Mouse (Mus musculus): ENCODE measurements at regions not wholly inside any gene's neighbourhood (a gene's known extent, or its start where the extent isn't known, plus 50 kb on each side); places are given as distances from the start of the nearest gene placed in this dataset.

- Histone ChIP-seq H3K9me3 (replicated peaks; ENCODE audit: insufficient read depth, low read length) (no peaks in the 10 kb centered on the region), H3K4me1 (ENCODE audit: control insufficient read depth in 1 of 2, insufficient read depth in 2 of 2, low read length in 2 of 2) (no peaks in the 10 kb centered on the region), H3K9ac (ENCODE audit: control insufficient read depth, low read depth, low read length, poor library complexity, severe bottlenecking) (no peak overlapping the region), H3K4me3 (ENCODE audit: control insufficient read depth in 1 of 2, insufficient read depth in 1 of 2, low read depth in 2 of 2, low read length in 2 of 2) (no peak overlapping the region), H3K27me3 (ENCODE audit: control insufficient read depth in 1 of 2, insufficient read depth in 2 of 2, low read length in 2 of 2) (no peaks in the 10 kb centered on the region), H3K79me2 (ENCODE audit: control insufficient read depth, insufficient read depth, low read length, poor library complexity) (no peaks in the 10 kb centered on the region), H3K27ac (ENCODE audit: control insufficient read depth, low read depth, low read length) (no peak overlapping the region), H3K36me3 (ENCODE audit: control insufficient read depth in 1 of 2, insufficient read depth in 2 of 2, low read length in 2 of 2) (no peaks in the 10 kb centered on the region)
- no peak for DNase-seq (ENCODE audit: low read depth, low spot score)
- TF ChIP-seq ZC3H11A (IDR thresholded peaks at IDR 0.05; ENCODE audit: low read depth, low read length), result no peak
- no peak for TF ChIP-seq GATA1 (IDR thresholded peaks at IDR 0.05; ENCODE audit: low read depth, low read length)
- no peak for TF ChIP-seq EP300 (IDR thresholded peaks at IDR 0.05; ENCODE audit: low read depth in 1 of 2, low read length in 2 of 2)
- no peak for TF ChIP-seq MAX (IDR thresholded peaks at IDR 0.05; ENCODE audit: low read length)
- no peak for TF ChIP-seq MYC (IDR thresholded peaks at IDR 0.05; ENCODE audit: low read depth, low read length)
- TF ChIP-seq MAFK (IDR thresholded peaks at IDR 0.05; ENCODE audit: borderline replicate concordance, low read depth, low read length), result no peak
- TF ChIP-seq RAD21 (IDR thresholded peaks at IDR 0.05; ENCODE audit: low read depth, low read length), result no peak
- TF ChIP-seq SMC3 (IDR thresholded peaks at IDR 0.05; ENCODE audit: low read depth, low read length), result no peak
- no peak for TF ChIP-seq SIN3A (IDR thresholded peaks at IDR 0.05; ENCODE audit: low read length)
These were observed 297.0 kb upstream of the Chd6 start for GRCm38 (mm10) chr2:161405847-161406384.

GRCm38 (mm10) chr2:161398061-161398460 is 289.2 kb upstream of the Chd6 start:
- no peaks in the 10 kb centered on the region for H3K9me3 ChIP-seq (replicated peaks; ENCODE audit: insufficient read depth, low read length)
- no peak overlapping the region for H3K9ac ChIP-seq (ENCODE audit: control insufficient read depth, low read depth, low read length, poor library complexity, severe bottlenecking)
- H3K4me3 ChIP-seq (ENCODE audit: control insufficient read depth in 1 of 2, insufficient read depth in 1 of 2, low read depth in 2 of 2, low read length in 2 of 2), result no peak overlapping the region

More at GRCm38 (mm10) chr2:161398061-161398460, 289.2 kb upstream of the Chd6 start:
- Histone ChIP-seq H3K27ac (ENCODE audit: control insufficient read depth, low read depth, low read length) (no peak overlapping the region), H3K36me3 (ENCODE audit: control insufficient read depth in 1 of 2, insufficient read depth in 2 of 2, low read length in 2 of 2) (no peaks in the 10 kb centered on the region), H3K4me1 (ENCODE audit: control insufficient read depth in 1 of 2, insufficient read depth in 2 of 2, low read length in 2 of 2) (no peaks in the 10 kb centered on the region), H3K27me3 (ENCODE audit: control insufficient read depth in 1 of 2, insufficient read depth in 2 of 2, low read length in 2 of 2) (no peaks in the 10 kb centered on the region), H3K79me2 (ENCODE audit: control insufficient read depth, insufficient read depth, low read length, poor library complexity) (no peaks in the 10 kb centered on the region)
- DNase-seq (ENCODE audit: low read depth, low spot score), result no peak
- TF ChIP-seq TCF12 (IDR thresholded peaks at IDR 0.05; ENCODE audit: low read depth, low read length), result no peak
- TF ChIP-seq CHD2 (IDR thresholded peaks at IDR 0.05; ENCODE audit: low read length), result no peak
- no peak for TF ChIP-seq MAX (IDR thresholded peaks at IDR 0.05; ENCODE audit: low read length)
- no peak for TF ChIP-seq ZC3H11A (IDR thresholded peaks at IDR 0.05; ENCODE audit: low read depth, low read length)
- TF ChIP-seq ELF1 (IDR thresholded peaks at IDR 0.05; ENCODE audit: low read depth, low read length), result no peak
- no peak for TF ChIP-seq GABPA (IDR thresholded peaks at IDR 0.05; ENCODE audit: low read depth, low read length)
- no peak for TF ChIP-seq MAZ (IDR thresholded peaks at IDR 0.05; ENCODE audit: low read depth, low read length)
- TF ChIP-seq USF2 (IDR thresholded peaks at IDR 0.05; ENCODE audit: borderline replicate concordance in 1 of 2, insufficient read depth in 1 of 2, low read depth in 1 of 2, low read length in 2 of 2), result no peak
- TF ChIP-seq UBTF (IDR thresholded peaks at IDR 0.05; ENCODE audit: borderline replicate concordance, insufficient read depth, low read depth, low read length), result no peak
- TF ChIP-seq ZNF384 (IDR thresholded peaks at IDR 0.05; ENCODE audit: low read depth, low read length), result no peak
- no peak for TF ChIP-seq ZKSCAN1 (IDR thresholded peaks at IDR 0.05; ENCODE audit: low read depth, low read length)
- no peak for TF ChIP-seq MEF2A (IDR thresholded peaks at IDR 0.05; ENCODE audit: extremely low read depth, insufficient replicate concordance, low read depth, low read length, poor library complexity, severe bottlenecking)
- no peak for TF ChIP-seq E2F4 (IDR thresholded peaks at IDR 0.05; ENCODE audit: borderline replicate concordance, low read depth, low read length)
- no peak for TF ChIP-seq POLR2A (IDR thresholded peaks at IDR 0.05; ENCODE audit: control insufficient read depth in 1 of 2, insufficient read depth in 1 of 2, low read depth in 1 of 2, low read length in 2 of 2, poor library complexity in 1 of 2)
